Mouse (Mus musculus): ENCODE results near the gene Hcfc1r1.

- TF ChIP-seq CTCF (conservative IDR thresholded peaks at IDR 0.05; ENCODE audit: low read length) (no peak), POU5F1 (IDR thresholded peaks at IDR 0.05; ENCODE audit: borderline replicate concordance, low read length) (no peak), NANOG (IDR thresholded peaks at IDR 0.05; ENCODE audit: borderline replicate concordance, low read length) (no peak)
These were observed 8.7 kb downstream of the Hcfc1r1 start for GRCm38 (mm10) chr17:23682092-23682491.

All from E14TG2a.4 (cell line).